Mouse (Mus musculus) heart, embryonic 10.5 days (tissue): ENCODE results near the gene Map4k1. TPM values are rescaled to one million over a fixed set of nuclear protein-coding genes. Genes with fewer than 3 reads are reported as not detected.

ENCODE experiments used
- DNase-seq: peaks from one replicate; pipeline ENCODE4 v3.0.0-alpha.2; 2017; ENCODE audit warnings: low spot score
- H3K27ac ChIP-seq: fragments of 300-500 bp; sonication (generic); 2 replicates; pipeline ENCODE4 v1.5.1; 2016; ENCODE audit warnings: mild to moderate bottlenecking
- H3K27me3 ChIP-seq: fragments of 300-500 bp; sonication (generic); 2 replicates; pipeline ENCODE4 v1.6.1; 2016; ENCODE audit warnings: mild to moderate bottlenecking; ENCODE audit not compliant: poor library complexity, insufficient read depth, severe bottlenecking
- H3K36me3 ChIP-seq: fragments of 300-500 bp; sonication (generic); 2 replicates; pipeline ENCODE4 v1.6.1; 2016; ENCODE audit warnings: mild to moderate bottlenecking, moderate library complexity
- H3K4me1 ChIP-seq: fragments of 300-500 bp; sonication (generic); 2 replicates; pipeline ENCODE4 v1.6.1; 2016; ENCODE audit warnings: mild to moderate bottlenecking
- H3K4me3 ChIP-seq: fragments of 300-500 bp; sonication (generic); 2 replicates; pipeline ENCODE4 v1.5.1; 2016; ENCODE audit warnings: mild to moderate bottlenecking, moderate library complexity
- H3K9me3 ChIP-seq: fragments of 300-500 bp; sonication (generic); 2 replicates; pipeline ENCODE4 v1.6.1; 2016; ENCODE audit warnings: mild to moderate bottlenecking, moderate library complexity
- whole genome bisulfite sequencing: fragments of 180-500 bp; shearing (Covaris S2); methylation state at CpG from one replicate; pipeline ENCODE4 v1.1.7; 2016; 5-methylcytosine and 5-hydroxymethylcytosine counted together
- polyA plus RNA-seq: library from polyadenylated mRNA; unstranded; fragments of >200 nt; fragmentation: Nextera tagmentation; extraction: Ambion mirVana; gene quantifications from 2 replicates; pipeline ENCODE4 v1.2.1, GENCODE M21; 2016

Gene Map4k1
- polyA plus RNA-seq, 1 experiment from 2014 or later: 14.3 TPM

GRCm38 (mm10) chr7:29026195-29026594 lies 44.3 kb downstream of the Map4k1 start:
- DNase-seq: no peak
- Histone ChIP-seq H3K27me3 (peaks cover 15% of the 10 kb centered on the region), H3K4me3 (no peak overlapping the region), H3K9me3 (no peaks in the 10 kb centered on the region), H3K27ac (no peak overlapping the region), H3K36me3 (no peaks in the 10 kb centered on the region), H3K4me1 (no peaks in the 10 kb centered on the region)
- 78% methylated on average over 5 of the region's 5 CpGs for WGBS

- 77% methylated on average over 4 of the region's 4 CpGs for WGBS
- Histone ChIP-seq H3K27ac (no peak overlapping the region), H3K36me3 (no peaks in the 10 kb centered on the region)
These were observed 45.0 kb downstream of the Map4k1 start for GRCm38 (mm10) chr7:29026811-29027210.

GRCm38 (mm10) chr7:29028761-29029160 lies 46.9 kb downstream of the Map4k1 start:
- no peak for DNase-seq
- Histone ChIP-seq H3K27ac (no peak overlapping the region), H3K9me3 (no peaks in the 10 kb centered on the region), H3K36me3 (no peaks in the 10 kb centered on the region), H3K27me3 (no peaks in the 10 kb centered on the region), H3K4me1 (no peaks in the 10 kb centered on the region), H3K4me3 (no peak overlapping the region)
- 76% methylated on average over 6 of the region's 6 CpGs for WGBS

More at GRCm38 (mm10) chr7:29026811-29027210, 45.0 kb downstream of the Map4k1 start:
- Histone ChIP-seq H3K27me3 (peaks cover 12% of the 10 kb centered on the region; the same call in 1 of the 2 replicates), H3K4me1 (no peaks in the 10 kb centered on the region), H3K4me3 (no peak overlapping the region), H3K9me3 (no peaks in the 10 kb centered on the region)
- DNase-seq: no peak

GRCm38 (mm10) chr7:29029690-29030656 lies 48.1 kb downstream of the Map4k1 start:
- WGBS: 80% methylated on average over 14 of the region's 14 CpGs
- H3K27ac ChIP-seq: no peak overlapping the region
- no peaks in the 10 kb centered on the region for H3K36me3 ChIP-seq
- no peaks in the 10 kb centered on the region for H3K27me3 ChIP-seq
- no peaks in the 10 kb centered on the region for H3K9me3 ChIP-seq
- no peak overlapping the region for H3K4me3 ChIP-seq
- no peaks in the 10 kb centered on the region for H3K4me1 ChIP-seq
- no peak for DNase-seq

GRCm38 (mm10) chr7:29031641-29032040 lies 49.8 kb downstream of the Map4k1 start:
- Histone ChIP-seq H3K9me3 (no peaks in the 10 kb centered on the region), H3K36me3 (no peaks in the 10 kb centered on the region), H3K4me3 (no peak overlapping the region), H3K27ac (no peak overlapping the region), H3K4me1 (no peaks in the 10 kb centered on the region), H3K27me3 (no peaks in the 10 kb centered on the region)
- 80% methylated on average over 10 of the region's 10 CpGs for WGBS
- no peak for DNase-seq

GRCm38 (mm10) chr7:29032685-29033084 lies 50.8 kb downstream of the Map4k1 start:
- Histone ChIP-seq H3K27me3 (no peaks in the 10 kb centered on the region), H3K36me3 (no peaks in the 10 kb centered on the region), H3K4me1 (no peaks in the 10 kb centered on the region), H3K27ac (no peak overlapping the region), H3K9me3 (no peaks in the 10 kb centered on the region), H3K4me3 (no peak overlapping the region)
- 84% methylated on average over 5 of the region's 5 CpGs for WGBS
- DNase-seq: no peak

- Histone ChIP-seq H3K9me3 (no peaks in the 10 kb centered on the region), H3K4me1 (peaks cover 10% of the 10 kb centered on the region), H3K27me3 (no peaks in the 10 kb centered on the region), H3K4me3 (no peak overlapping the region), H3K27ac (no peak overlapping the region), H3K36me3 (no peaks in the 10 kb centered on the region)
- no peak for DNase-seq
- WGBS: 79% methylated on average over 6 of the region's 6 CpGs
These were observed 55.4 kb downstream of the Map4k1 start for GRCm38 (mm10) chr7:29037261-29037660.

- Histone ChIP-seq H3K36me3 (no peaks in the 10 kb centered on the region), H3K4me3 (peak overlapping the region; percentile 60), H3K27me3 (peaks cover 7% of the 10 kb centered on the region), H3K27ac (peak overlapping the region; percentile 82), H3K9me3 (no peaks in the 10 kb centered on the region), H3K4me1 (peaks cover 15% of the 10 kb centered on the region)
- WGBS: under 1% methylated on average over 11 of the region's 11 CpGs
- DNase-seq: peak; percentile 93
These were observed 57.7 kb downstream of the Map4k1 start for GRCm38 (mm10) chr7:29039604-29039984.

- Histone ChIP-seq H3K9me3 (no peaks in the 10 kb centered on the region), H3K4me1 (peaks cover 15% of the 10 kb centered on the region), H3K27me3 (peaks cover 12% of the 10 kb centered on the region), H3K36me3 (no peaks in the 10 kb centered on the region), H3K4me3 (peak overlapping the region; percentile 60), H3K27ac (peak overlapping the region; percentile 82)
- 1% methylated on average over 26 of the region's 26 CpGs for WGBS
- DNase-seq: peak; percentile 82
These were observed 58.3 kb downstream of the Map4k1 start for GRCm38 (mm10) chr7:29039985-29040661.

GRCm38 (mm10) chr7:29041194-29041593 lies 59.3 kb downstream of the Map4k1 start:
- Histone ChIP-seq H3K27ac (no peak overlapping the region), H3K27me3 (peaks cover 20% of the 10 kb centered on the region), H3K4me3 (no peak overlapping the region), H3K36me3 (no peaks in the 10 kb centered on the region), H3K4me1 (peaks cover 18% of the 10 kb centered on the region), H3K9me3 (no peaks in the 10 kb centered on the region)
- DNase-seq: no peak
- WGBS: 69% methylated on average over 5 of the region's 5 CpGs

GRCm38 (mm10) chr7:29043016-29043673 lies 61.3 kb downstream of the Map4k1 start:
- WGBS: 82% methylated on average over 19 of the region's 19 CpGs
- no peak overlapping the region for H3K4me3 ChIP-seq
- H3K27ac ChIP-seq: no peak overlapping the region
- H3K9me3 ChIP-seq: no peaks in the 10 kb centered on the region
- peaks cover 31% of the 10 kb centered on the region for H3K27me3 ChIP-seq
- no peak for DNase-seq
- no peaks in the 10 kb centered on the region for H3K36me3 ChIP-seq
- peaks cover 25% of the 10 kb centered on the region for H3K4me1 ChIP-seq

GRCm38 (mm10) chr7:29043674-29044057 lies 61.8 kb downstream of the Map4k1 start:
- Histone ChIP-seq H3K36me3 (no peaks in the 10 kb centered on the region), H3K9me3 (0 out of 2 replicates have a peak, but pooled peaks cover 3% of the 10 kb centered on the region)
- DNase-seq: no peak

More at GRCm38 (mm10) chr7:29043674-29044057, 61.8 kb downstream of the Map4k1 start:
- Histone ChIP-seq H3K27me3 (peaks cover 34% of the 10 kb centered on the region), H3K4me3 (0 out of 2 replicates have a peak overlapping the region, but pooled peaks have one; percentile 5), H3K4me1 (peaks cover 25% of the 10 kb centered on the region), H3K27ac (no peak overlapping the region)
- WGBS: 42% methylated on average over 11 of the region's 11 CpGs
